Mouse (Mus musculus): Measurements from ENCODE around the gene Morn4. TPM values are rescaled to one million over a fixed set of nuclear protein-coding genes. Genes with fewer than 3 reads are reported as not detected.

Morn4 gene
- total and polyA plus RNA-seq, 3 experiments = 0.27 to 0.35 TPM; not detected in 1

- Histone ChIP-seq H3K36me3 (replicated peaks) (no peaks in the 10 kb centered on the region), H3K27me3 (ENCODE audit: insufficient read depth, low read length) (peaks cover 23% of the 10 kb centered on the region), H3K4me3 (ENCODE audit: low read depth, low read length) (no peak overlapping the region), H3K9me3 (replicated peaks) (no peaks in the 10 kb centered on the region), H3K4me1 (ENCODE audit: insufficient read depth, low read depth, low read length) (no peaks in the 10 kb centered on the region)
- DNase-seq (ENCODE audit: low spot score) = no peak
- TF ChIP-seq GATA2 (IDR thresholded peaks at IDR 0.05; ENCODE audit: borderline replicate concordance, low read depth, low read length) (no peak), CTCF (IDR thresholded peaks at IDR 0.05; ENCODE audit: low read depth, low read length) (no peak), GATA1 (IDR thresholded peaks at IDR 0.05; ENCODE audit: borderline replicate concordance, low read length) (no peak), POLR2AphosphoS5 (IDR thresholded peaks at IDR 0.05; ENCODE audit: insufficient replicate concordance, low read depth, low read length) (no peak), TAL1 (conservative IDR thresholded peaks at IDR 0.05; ENCODE audit: low read depth, low read length) (no peak)
- ATAC-seq (ENCODE audit: extremely low read depth, insufficient number of reproducible peaks, low FRiP score, poor library complexity, severe bottlenecking) = no peak
Measured at GRCm38 (mm10) chr19:42054255-42054654, 31.9 kb downstream of the Morn4 start.

- no peaks in the 10 kb centered on the region for H3K4me1 ChIP-seq (ENCODE audit: insufficient read depth, low read depth, low read length)
- no peak for TF ChIP-seq GATA2 (IDR thresholded peaks at IDR 0.05; ENCODE audit: borderline replicate concordance, low read depth, low read length)
- no peak for TF ChIP-seq GATA1 (IDR thresholded peaks at IDR 0.05; ENCODE audit: borderline replicate concordance, low read length)
- TF ChIP-seq POLR2AphosphoS5 (IDR thresholded peaks at IDR 0.05; ENCODE audit: insufficient replicate concordance, low read depth, low read length) = no peak
- no peak for TF ChIP-seq CTCF (IDR thresholded peaks at IDR 0.05; ENCODE audit: low read depth, low read length)
- no peak for TF ChIP-seq TAL1 (conservative IDR thresholded peaks at IDR 0.05; ENCODE audit: low read depth, low read length)
- no peaks in the 10 kb centered on the region for H3K9me3 ChIP-seq (replicated peaks)
- no peak for ATAC-seq (ENCODE audit: extremely low read depth, insufficient number of reproducible peaks, low FRiP score, poor library complexity, severe bottlenecking)
- DNase-seq (ENCODE audit: low spot score) = no peak
- H3K27me3 ChIP-seq (ENCODE audit: insufficient read depth, low read length) = peaks cover 12% of the 10 kb centered on the region
- no peaks in the 10 kb centered on the region for H3K36me3 ChIP-seq (replicated peaks)
- H3K4me3 ChIP-seq (ENCODE audit: low read depth, low read length) = no peak within 1 kb of the TSS
Measured at GRCm38 (mm10) chr19:42051948-42052347, 34.2 kb downstream of the Morn4 start, which contains the start of gene 4933411K16Rik. Gene 4933411K16Rik (plus strand): TSS chr19:42052248.

GRCm38 (mm10) chr19:42051351-42051750, 34.8 kb downstream of the Morn4 start:
- Histone ChIP-seq H3K27me3 (ENCODE audit: insufficient read depth, low read length) (peaks cover 9% of the 10 kb centered on the region; the same call in 1 of the 2 replicates), H3K36me3 (replicated peaks) (no peaks in the 10 kb centered on the region), H3K4me3 (ENCODE audit: low read depth, low read length) (no peak overlapping the region), H3K4me1 (ENCODE audit: insufficient read depth, low read depth, low read length) (no peaks in the 10 kb centered on the region), H3K9me3 (replicated peaks) (no peaks in the 10 kb centered on the region)
- no peak for DNase-seq (ENCODE audit: low spot score)
- no peak for TF ChIP-seq TAL1 (conservative IDR thresholded peaks at IDR 0.05; ENCODE audit: low read depth, low read length)
- TF ChIP-seq CTCF (IDR thresholded peaks at IDR 0.05; ENCODE audit: low read depth, low read length) = no peak
- no peak for TF ChIP-seq POLR2AphosphoS5 (IDR thresholded peaks at IDR 0.05; ENCODE audit: insufficient replicate concordance, low read depth, low read length)
- TF ChIP-seq GATA1 (IDR thresholded peaks at IDR 0.05; ENCODE audit: borderline replicate concordance, low read length) = no peak
- no peak for TF ChIP-seq GATA2 (IDR thresholded peaks at IDR 0.05; ENCODE audit: borderline replicate concordance, low read depth, low read length)
- no peak for ATAC-seq (ENCODE audit: extremely low read depth, insufficient number of reproducible peaks, low FRiP score, poor library complexity, severe bottlenecking)

GRCm38 (mm10) chr19:42050251-42050650, 35.9 kb downstream of the Morn4 start:
- Histone ChIP-seq H3K4me1 (ENCODE audit: insufficient read depth, low read depth, low read length) (no peaks in the 10 kb centered on the region), H3K27me3 (ENCODE audit: insufficient read depth, low read length) (peaks cover 17% of the 10 kb centered on the region), H3K36me3 (replicated peaks) (no peaks in the 10 kb centered on the region), H3K4me3 (ENCODE audit: low read depth, low read length) (no peak overlapping the region), H3K9me3 (replicated peaks) (no peaks in the 10 kb centered on the region)
- no peak for DNase-seq (ENCODE audit: low spot score)
- no peak for ATAC-seq (ENCODE audit: extremely low read depth, insufficient number of reproducible peaks, low FRiP score, poor library complexity, severe bottlenecking)
- TF ChIP-seq GATA1 (IDR thresholded peaks at IDR 0.05; ENCODE audit: borderline replicate concordance, low read length) = no peak
- TF ChIP-seq POLR2AphosphoS5 (IDR thresholded peaks at IDR 0.05; ENCODE audit: insufficient replicate concordance, low read depth, low read length) = no peak
- TF ChIP-seq GATA2 (IDR thresholded peaks at IDR 0.05; ENCODE audit: borderline replicate concordance, low read depth, low read length) = no peak
- no peak for TF ChIP-seq CTCF (IDR thresholded peaks at IDR 0.05; ENCODE audit: low read depth, low read length)
- no peak for TF ChIP-seq TAL1 (conservative IDR thresholded peaks at IDR 0.05; ENCODE audit: low read depth, low read length)

- DNase-seq (ENCODE audit: low spot score) = peak; percentile 19
- H3K27me3 ChIP-seq (ENCODE audit: insufficient read depth, low read length) = peaks cover 34% of the 10 kb centered on the region
- no peak for ATAC-seq (ENCODE audit: extremely low read depth, insufficient number of reproducible peaks, low FRiP score, poor library complexity, severe bottlenecking)
- TF ChIP-seq GATA1 (IDR thresholded peaks at IDR 0.05; ENCODE audit: borderline replicate concordance, low read length) (no peak), TAL1 (conservative IDR thresholded peaks at IDR 0.05; ENCODE audit: low read depth, low read length) (no peak), GATA2 (IDR thresholded peaks at IDR 0.05; ENCODE audit: borderline replicate concordance, low read depth, low read length) (no peak), POLR2AphosphoS5 (IDR thresholded peaks at IDR 0.05; ENCODE audit: insufficient replicate concordance, low read depth, low read length) (no peak), CTCF (IDR thresholded peaks at IDR 0.05; ENCODE audit: low read depth, low read length) (no peak)
- no peaks in the 10 kb centered on the region for H3K4me1 ChIP-seq (ENCODE audit: insufficient read depth, low read depth, low read length)
- no peaks in the 10 kb centered on the region for H3K36me3 ChIP-seq (replicated peaks)
- no peak within 1 kb of the TSS for H3K4me3 ChIP-seq (ENCODE audit: low read depth, low read length)
- H3K9me3 ChIP-seq (replicated peaks) = no peaks in the 10 kb centered on the region
Measured at GRCm38 (mm10) chr19:42045269-42046102, 40.7 kb downstream of the Morn4 start, which contains the start of gene Hoga1. Gene Hoga1 (plus strand): TSS chr19:42045610.

GRCm38 (mm10) chr19:42043988-42044387, 42.2 kb downstream of the Morn4 start:
- no peaks in the 10 kb centered on the region for H3K36me3 ChIP-seq (replicated peaks)
- ATAC-seq (ENCODE audit: extremely low read depth, insufficient number of reproducible peaks, low FRiP score, poor library complexity, severe bottlenecking) = no peak
- no peak overlapping the region for H3K4me3 ChIP-seq (ENCODE audit: low read depth, low read length)
- no peaks in the 10 kb centered on the region for H3K9me3 ChIP-seq (replicated peaks)
- TF ChIP-seq POLR2AphosphoS5 (IDR thresholded peaks at IDR 0.05; ENCODE audit: insufficient replicate concordance, low read depth, low read length) = no peak
- no peak for TF ChIP-seq GATA2 (IDR thresholded peaks at IDR 0.05; ENCODE audit: borderline replicate concordance, low read depth, low read length)
- TF ChIP-seq TAL1 (conservative IDR thresholded peaks at IDR 0.05; ENCODE audit: low read depth, low read length) = no peak
- TF ChIP-seq GATA1 (IDR thresholded peaks at IDR 0.05; ENCODE audit: borderline replicate concordance, low read length) = no peak
- TF ChIP-seq CTCF (IDR thresholded peaks at IDR 0.05; ENCODE audit: low read depth, low read length) = no peak
- no peak for DNase-seq (ENCODE audit: low spot score)
- H3K4me1 ChIP-seq (ENCODE audit: insufficient read depth, low read depth, low read length) = no peaks in the 10 kb centered on the region
- peaks cover 41% of the 10 kb centered on the region for H3K27me3 ChIP-seq (ENCODE audit: insufficient read depth, low read length)
